Mouse (Mus musculus) forebrain, embryonic 10.5 days (tissue): ENCODE measurements around the gene 1600012H06Rik. TPM values are rescaled to one million over a fixed set of nuclear protein-coding genes. Genes with fewer than 3 reads are reported as not detected.
A peak's percentile ranks its signal among the peaks of the same experiment; 100 is the strongest.
"Not testable (repeated sequence)": the region's sequence is repeated elsewhere in the genome, so short reads cannot be mapped to it uniquely, and the experiment has no call there.

Source experiments
- DNase-seq: peaks from one replicate; pipeline ENCODE4 v3.0.0-alpha.2; 2017; ENCODE audit warnings: low spot score; ENCODE audit errors: extremely low spot score
- H3K27ac ChIP-seq: fragments of 300-500 bp; sonication (generic); 2 replicates; pipeline ENCODE4 v1.5.1; 2016; ENCODE audit warnings: mild to moderate bottlenecking
- H3K27me3 ChIP-seq: fragments of 300-500 bp; sonication (generic); 2 replicates; pipeline ENCODE4 v1.6.1; 2016; ENCODE audit warnings: mild to moderate bottlenecking; ENCODE audit not compliant: poor library complexity, severe bottlenecking
- H3K36me3 ChIP-seq: fragments of 300-500 bp; sonication (generic); replicated peaks from 2 replicates; pipeline ENCODE4 v1.6.1; 2016; ENCODE audit warnings: mild to moderate bottlenecking, moderate library complexity
- H3K4me1 ChIP-seq: fragments of 300-500 bp; sonication (generic); 2 replicates; pipeline ENCODE4 v1.6.1; 2016
- H3K4me3 ChIP-seq: fragments of 300-500 bp; sonication (generic); 2 replicates; pipeline ENCODE4 v1.5.1; 2016; ENCODE audit warnings: mild to moderate bottlenecking, moderate library complexity
- H3K9me3 ChIP-seq: fragments of 300-500 bp; sonication (generic); 2 replicates; pipeline ENCODE4 v1.6.1; 2016; ENCODE audit warnings: mild to moderate bottlenecking, moderate library complexity
- WGBS: fragments of 180-500 bp; shearing (Covaris S2); methylation state at CpG from one replicate; pipeline ENCODE4 v1.1.7; 2016; 5-methylcytosine and 5-hydroxymethylcytosine counted together
- polyA plus RNA-seq: library from polyadenylated mRNA; unstranded; fragments of >200 nt; fragmentation: Nextera tagmentation; extraction: Ambion mirVana; gene quantifications from 2 replicates; pipeline ENCODE4 v1.2.1, GENCODE M21; 2016

The 1600012H06Rik gene
- polyA plus RNA-seq, 1 experiment from 2014 or later = 25.9 TPM

GRCm38 (mm10) chr17:14958686-14959327 is 15.8 kb downstream of the 1600012H06Rik start:
- DNase-seq = no peak
- Histone ChIP-seq H3K4me3 (no peak overlapping the region), H3K4me1 (peaks cover 12% of the 10 kb centered on the region), H3K27me3 (no peaks in the 10 kb centered on the region), H3K9me3 (no peaks in the 10 kb centered on the region), H3K27ac (no peak overlapping the region), H3K36me3 (peaks cover 26% of the 10 kb centered on the region)
- 90% methylated on average over 5 of the region's 5 CpGs for WGBS

- no peaks in the 10 kb centered on the region for H3K27me3 ChIP-seq
- H3K9me3 ChIP-seq = no peaks in the 10 kb centered on the region
- DNase-seq = no peak
- peak overlapping the region; percentile 79 for H3K4me3 ChIP-seq
- peaks cover 17% of the 10 kb centered on the region for H3K36me3 ChIP-seq
- WGBS = 41% methylated on average over 3 of the region's 3 CpGs
- H3K27ac ChIP-seq = no peak overlapping the region
- H3K4me1 ChIP-seq = peaks cover 12% of the 10 kb centered on the region
Measured at GRCm38 (mm10) chr17:14959979-14960378, 17.0 kb downstream of the 1600012H06Rik start.

GRCm38 (mm10) chr17:14960520-14960919 is 17.5 kb downstream of the 1600012H06Rik start:
- Histone ChIP-seq H3K4me3 (peak overlapping the region; percentile 79), H3K27me3 (no peaks in the 10 kb centered on the region), H3K4me1 (peaks cover 12% of the 10 kb centered on the region), H3K36me3 (peaks cover 17% of the 10 kb centered on the region), H3K9me3 (no peaks in the 10 kb centered on the region), H3K27ac (peak overlapping the region; percentile 89)
- WGBS = under 1% methylated on average over 20 of the region's 23 CpGs
- peak; percentile 16 for DNase-seq

GRCm38 (mm10) chr17:14960951-14961556 is 18.1 kb downstream of the 1600012H06Rik start, which contains the start of gene Phf10:
Phf10 (minus strand) TSS chr17:14961273.
- DNase-seq = peak; percentile 42
- H3K9me3 ChIP-seq, H3K27me3 ChIP-seq: not testable (repeated sequence)
- peak within 1 kb of the TSS; percentile 89 for H3K27ac ChIP-seq
- H3K4me3 ChIP-seq = peak within 1 kb of the TSS; percentile 79
- H3K36me3 ChIP-seq = peaks cover 17% of the 10 kb centered on the region
- H3K4me1 ChIP-seq = peaks cover 12% of the 10 kb centered on the region
- WGBS = 7% methylated on average over 66 of the region's 100 CpGs

- not testable (repeated sequence) for H3K27ac ChIP-seq, DNase-seq, H3K4me3 ChIP-seq, H3K9me3 ChIP-seq, H3K27me3 ChIP-seq
- Histone ChIP-seq H3K4me1 (peaks cover 12% of the 10 kb centered on the region), H3K36me3 (peaks cover 13% of the 10 kb centered on the region)
- WGBS = no CpG with 5 or more reads among the region's 44 CpGs
Measured at GRCm38 (mm10) chr17:14961557-14962154, 18.7 kb downstream of the 1600012H06Rik start.

- not testable (repeated sequence) for H3K4me1 ChIP-seq, H3K9me3 ChIP-seq, H3K4me3 ChIP-seq, H3K36me3 ChIP-seq, H3K27ac ChIP-seq, DNase-seq, H3K27me3 ChIP-seq
- WGBS = no CpG with 5 or more reads among the region's 6 CpGs
Measured at GRCm38 (mm10) chr17:14968373-14968913, 25.5 kb downstream of the 1600012H06Rik start.

GRCm38 (mm10) chr17:14977718-14978361 is 34.9 kb downstream of the 1600012H06Rik start:
- peak overlapping the region; percentile 37; the same call in 1 of the 2 replicates for H3K4me3 ChIP-seq
- H3K27ac ChIP-seq, DNase-seq, H3K9me3 ChIP-seq, H3K27me3 ChIP-seq, H3K36me3 ChIP-seq, H3K4me1 ChIP-seq: not testable (repeated sequence)
- WGBS = 6% methylated on average over 4 of the region's 7 CpGs

- H3K4me1 ChIP-seq, H3K27me3 ChIP-seq, DNase-seq, H3K27ac ChIP-seq, H3K36me3 ChIP-seq, H3K9me3 ChIP-seq: not testable (repeated sequence)
- peak within 1 kb of the TSS; percentile 37; the same call in 1 of the 2 replicates for H3K4me3 ChIP-seq
- WGBS = no CpG with 5 or more reads among the region's 60 CpGs
Measured at GRCm38 (mm10) chr17:14978362-14979038, 35.5 kb downstream of the 1600012H06Rik start, which contains the start of the genes 9030025P20Rik and Gm3417. 9030025P20Rik (plus strand) TSS chr17:14978468. Gm3417 (minus strand) TSS chr17:14978790.

- not testable (repeated sequence) for H3K36me3 ChIP-seq, H3K9me3 ChIP-seq, H3K27ac ChIP-seq, H3K27me3 ChIP-seq, H3K4me3 ChIP-seq, H3K4me1 ChIP-seq, DNase-seq
- 87% methylated on average over 4 of the region's 5 CpGs for WGBS
Measured at GRCm38 (mm10) chr17:14990116-14990702, 47.2 kb downstream of the 1600012H06Rik start.

GRCm38 (mm10) chr17:14992522-14993138 is 49.6 kb downstream of the 1600012H06Rik start:
- not testable (repeated sequence) for DNase-seq, H3K9me3 ChIP-seq, H3K4me3 ChIP-seq, H3K4me1 ChIP-seq, H3K36me3 ChIP-seq, H3K27me3 ChIP-seq, H3K27ac ChIP-seq
- WGBS = no CpG with 5 or more reads among the region's 98 CpGs

GRCm38 (mm10) chr17:14993139-14993832 is 50.3 kb downstream of the 1600012H06Rik start:
- no CpG with 5 or more reads among the region's 47 CpGs for WGBS
- H3K4me1 ChIP-seq, H3K36me3 ChIP-seq, DNase-seq, H3K27me3 ChIP-seq, H3K27ac ChIP-seq, H3K9me3 ChIP-seq, H3K4me3 ChIP-seq: not testable (repeated sequence)
